Mouse (Mus musculus) midbrain, embryonic 13.5 days (tissue): ENCODE measurements around the gene Npff. TPM values are rescaled to one million over a fixed set of nuclear protein-coding genes. Genes with fewer than 3 reads are reported as not detected.

Experiments used
- ATAC-seq: fragments of 200-750 bp; cut with Nextera tagmentation; 2 replicates; pipeline ENCODE4 v1.8.0; 2017; ENCODE audit warnings: mild to moderate bottlenecking, moderate TSS enrichment, moderate library complexity
- H3K27ac ChIP-seq: fragments of 300-500 bp; sonication (generic); 2 replicates; pipeline ENCODE4 v1.5.1; 2015; ENCODE audit warnings: inconsistent platforms, mild to moderate bottlenecking, moderate library complexity
- H3K27me3 ChIP-seq: fragments of 300-500 bp; sonication (generic); 2 replicates; pipeline ENCODE4 v1.6.1; 2015; ENCODE audit warnings: mild to moderate bottlenecking, inconsistent platforms
- H3K36me3 ChIP-seq: fragments of 300-500 bp; sonication (generic); 2 replicates; pipeline ENCODE4 v1.6.1; 2015; ENCODE audit warnings: mild to moderate bottlenecking, inconsistent platforms
- H3K4me1 ChIP-seq: fragments of 300-500 bp; sonication (generic); replicated peaks from 2 replicates; pipeline ENCODE4 v1.6.1; 2015; ENCODE audit warnings: inconsistent platforms
- H3K4me2 ChIP-seq: fragments of 300-500 bp; sonication (generic); replicated peaks from 2 replicates; pipeline ENCODE4 v1.6.1; 2015; ENCODE audit warnings: moderate library complexity, mild to moderate bottlenecking, inconsistent platforms
- H3K4me3 ChIP-seq: fragments of 300-500 bp; sonication (generic); replicated peaks from 2 replicates; pipeline ENCODE4 v1.5.1; 2015; ENCODE audit warnings: mild to moderate bottlenecking, inconsistent platforms
- H3K9ac ChIP-seq: fragments of 300-500 bp; sonication (generic); replicated peaks from 2 replicates; pipeline ENCODE4 v1.6.1; 2015; ENCODE audit warnings: mild to moderate bottlenecking, inconsistent platforms
- H3K9me3 ChIP-seq: fragments of 300-500 bp; sonication (generic); 2 replicates; pipeline ENCODE4 v1.6.1; 2016; ENCODE audit warnings: mild to moderate bottlenecking, inconsistent platforms
- WGBS: fragments of 180-500 bp; shearing (Covaris S2); methylation state at CpG from one replicate; pipeline ENCODE4 v1.1.7; 2015; 5-methylcytosine and 5-hydroxymethylcytosine counted together
- polyA plus RNA-seq: library from polyadenylated mRNA; unstranded; fragments of >200 nt; fragmentation: Nextera tagmentation; extraction: Ambion mirVana; gene quantifications from 2 replicates; pipeline ENCODE4 v1.2.1, GENCODE M21; 2015

The Npff gene
- polyA plus RNA-seq, 1 experiment from 2014 or later = 5.0 TPM

GRCm38 (mm10) chr15:102501084-102501814, 23.5 kb downstream of the Npff start:
- H3K9me3 ChIP-seq = no peaks in the 10 kb centered on the region
- H3K4me1 ChIP-seq = no peaks in the 10 kb centered on the region
- no peak overlapping the region for H3K27ac ChIP-seq
- H3K36me3 ChIP-seq = peaks cover 94% of the 10 kb centered on the region
- WGBS = 92% methylated on average over 19 of the region's 19 CpGs
- H3K4me3 ChIP-seq = no peak overlapping the region
- peak; percentile 18; the same call in 1 of the 2 replicates for ATAC-seq
- H3K4me2 ChIP-seq = no peak overlapping the region
- no peak overlapping the region for H3K9ac ChIP-seq
- no peaks in the 10 kb centered on the region for H3K27me3 ChIP-seq

DNA sequence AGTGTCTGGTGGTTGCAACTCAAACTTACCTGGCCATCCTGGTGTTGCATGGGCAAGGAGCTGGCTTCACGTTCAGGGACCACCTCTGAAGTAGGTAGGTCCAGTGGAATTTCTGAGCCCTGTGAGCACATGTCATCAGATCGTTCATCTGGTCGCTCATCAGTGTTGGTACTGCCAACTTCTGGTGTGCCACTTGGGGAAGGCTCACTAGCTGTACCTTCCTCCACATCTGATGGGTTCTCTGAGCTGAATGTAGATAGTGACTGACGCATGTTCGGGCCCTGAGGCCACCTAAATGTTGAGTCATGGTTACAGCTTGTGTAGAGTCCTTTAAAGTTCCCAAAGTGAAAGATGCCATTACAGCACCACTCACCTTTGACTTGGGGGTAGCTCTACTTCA, 24.3 kb downstream of the Npff start:
- H3K27ac ChIP-seq = no peak overlapping the region
- H3K4me2 ChIP-seq = no peak overlapping the region
- no peak for ATAC-seq
- no peaks in the 10 kb centered on the region for H3K4me1 ChIP-seq
- no peak overlapping the region for H3K9ac ChIP-seq
- WGBS = 96% methylated on average over 5 of the region's 5 CpGs
- H3K36me3 ChIP-seq = peaks cover 94% of the 10 kb centered on the region
- no peak overlapping the region for H3K4me3 ChIP-seq
- H3K27me3 ChIP-seq = no peaks in the 10 kb centered on the region
- no peaks in the 10 kb centered on the region for H3K9me3 ChIP-seq

DNA sequence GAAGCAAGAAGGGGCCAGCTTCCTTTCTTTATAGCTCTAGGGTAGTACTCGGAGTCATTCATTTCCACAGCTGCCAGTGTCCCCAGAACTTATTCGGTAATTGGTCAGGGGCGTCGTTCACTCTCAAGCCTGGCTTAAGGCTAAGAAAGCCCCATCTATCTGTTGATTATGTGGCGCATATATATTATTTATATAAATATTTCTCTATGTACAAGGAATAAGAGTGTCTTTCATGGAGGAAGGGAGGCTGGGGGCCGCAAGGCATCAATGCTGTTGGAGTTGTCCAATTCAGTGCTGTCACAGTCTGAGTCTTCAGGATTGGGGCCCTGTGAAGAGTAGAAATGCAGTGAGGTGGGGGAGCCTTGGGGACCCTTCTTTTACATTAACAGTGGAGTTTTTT, 24.9 kb downstream of the Npff start:
- H3K9ac ChIP-seq = no peak overlapping the region
- no peak overlapping the region for H3K4me3 ChIP-seq
- H3K9me3 ChIP-seq = no peaks in the 10 kb centered on the region
- no peak for ATAC-seq
- no peak overlapping the region for H3K4me2 ChIP-seq
- no peaks in the 10 kb centered on the region for H3K4me1 ChIP-seq
- no peaks in the 10 kb centered on the region for H3K27me3 ChIP-seq
- H3K27ac ChIP-seq = no peak overlapping the region
- H3K36me3 ChIP-seq = peaks cover 94% of the 10 kb centered on the region
- 93% methylated on average over 6 of the region's 6 CpGs for WGBS

DNA sequence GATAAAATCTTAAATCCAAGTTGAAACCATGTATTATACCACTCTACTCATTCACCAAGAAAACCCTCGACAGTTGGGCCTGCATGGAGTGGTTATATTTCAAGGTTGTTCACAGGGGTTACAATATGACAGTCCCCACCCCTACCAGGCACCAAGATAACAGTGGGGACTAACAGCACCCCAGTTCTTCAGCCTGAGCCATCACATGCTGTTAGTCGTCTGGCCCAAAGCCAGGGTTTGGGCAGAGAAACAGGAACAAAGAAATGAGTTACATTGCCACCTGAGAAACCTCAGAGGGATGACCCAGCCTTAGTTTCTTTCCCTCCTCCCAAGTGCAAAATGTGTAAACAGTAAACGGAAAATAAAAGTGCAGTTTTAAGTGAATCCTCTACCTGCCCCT, 25.4 kb downstream of the Npff start:
- H3K36me3 ChIP-seq = peaks cover 93% of the 10 kb centered on the region
- no peak overlapping the region for H3K4me3 ChIP-seq
- no peak for ATAC-seq
- no peak overlapping the region for H3K4me2 ChIP-seq
- no peaks in the 10 kb centered on the region for H3K9me3 ChIP-seq
- no peak overlapping the region for H3K9ac ChIP-seq
- no peak overlapping the region for H3K27ac ChIP-seq
- H3K4me1 ChIP-seq = no peaks in the 10 kb centered on the region
- no peaks in the 10 kb centered on the region for H3K27me3 ChIP-seq
- WGBS = 83% methylated on average over 3 of the region's 3 CpGs

- no peak overlapping the region for H3K27ac ChIP-seq
- WGBS = 90% methylated on average over 3 of the region's 3 CpGs
- no peaks in the 10 kb centered on the region for H3K9me3 ChIP-seq
- no peak overlapping the region for H3K4me2 ChIP-seq
- no peak overlapping the region for H3K9ac ChIP-seq
- no peaks in the 10 kb centered on the region for H3K27me3 ChIP-seq
- no peaks in the 10 kb centered on the region for H3K4me1 ChIP-seq
- no peak for ATAC-seq
- H3K4me3 ChIP-seq = no peak overlapping the region
- peaks cover 93% of the 10 kb centered on the region for H3K36me3 ChIP-seq
Observed at GRCm38 (mm10) chr15:102498322-102498721, 26.4 kb downstream of the Npff start.

DNA sequence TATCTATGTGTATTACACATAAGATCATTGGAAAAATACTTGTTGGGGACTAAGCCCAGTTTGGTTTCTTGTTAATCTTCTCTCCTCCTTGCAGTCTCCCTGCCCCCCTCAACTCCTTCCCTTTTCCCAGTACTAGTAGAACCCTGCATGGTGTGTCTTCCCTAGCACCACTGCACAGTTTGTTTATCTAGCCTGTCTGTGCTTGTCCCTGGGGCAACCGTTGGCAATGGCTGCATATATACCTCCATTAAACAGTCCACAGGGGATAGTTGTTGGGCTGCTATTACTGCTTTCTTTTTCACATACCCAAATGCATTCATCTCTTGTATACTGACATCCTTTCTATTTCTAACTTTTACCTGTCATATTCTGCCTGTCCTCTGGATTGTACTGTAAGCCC, 37.1 kb downstream of the Npff start:
- ATAC-seq = no peak
- Histone ChIP-seq H3K9me3 (no peaks in the 10 kb centered on the region), H3K36me3 (peaks cover 76% of the 10 kb centered on the region), H3K4me3 (no peak overlapping the region), H3K4me1 (no peaks in the 10 kb centered on the region), H3K27ac (no peak overlapping the region), H3K27me3 (no peaks in the 10 kb centered on the region), H3K4me2 (no peak overlapping the region), H3K9ac (no peak overlapping the region)
- WGBS = 94% methylated on average over 1 of the region's 1 CpGs

- Histone ChIP-seq H3K4me1 (no peaks in the 10 kb centered on the region), H3K9ac (no peak overlapping the region), H3K27ac (no peak overlapping the region), H3K36me3 (peaks cover 81% of the 10 kb centered on the region), H3K27me3 (no peaks in the 10 kb centered on the region), H3K4me3 (no peak overlapping the region), H3K9me3 (no peaks in the 10 kb centered on the region), H3K4me2 (no peak overlapping the region)
- ATAC-seq = no peak
- WGBS = 94% methylated on average over 12 of the region's 12 CpGs
Observed at GRCm38 (mm10) chr15:102485853-102486252, 38.9 kb downstream of the Npff start.

GRCm38 (mm10) chr15:102483136-102483535, 41.6 kb downstream of the Npff start:
- H3K4me3 ChIP-seq = no peak overlapping the region
- no peaks in the 10 kb centered on the region for H3K4me1 ChIP-seq
- H3K9me3 ChIP-seq = no peaks in the 10 kb centered on the region
- peaks cover 79% of the 10 kb centered on the region for H3K36me3 ChIP-seq
- 87% methylated on average over 3 of the region's 3 CpGs for WGBS
- no peak overlapping the region for H3K9ac ChIP-seq
- no peak overlapping the region for H3K27ac ChIP-seq
- ATAC-seq = no peak
- H3K4me2 ChIP-seq = no peak overlapping the region
- H3K27me3 ChIP-seq = no peaks in the 10 kb centered on the region

DNA sequence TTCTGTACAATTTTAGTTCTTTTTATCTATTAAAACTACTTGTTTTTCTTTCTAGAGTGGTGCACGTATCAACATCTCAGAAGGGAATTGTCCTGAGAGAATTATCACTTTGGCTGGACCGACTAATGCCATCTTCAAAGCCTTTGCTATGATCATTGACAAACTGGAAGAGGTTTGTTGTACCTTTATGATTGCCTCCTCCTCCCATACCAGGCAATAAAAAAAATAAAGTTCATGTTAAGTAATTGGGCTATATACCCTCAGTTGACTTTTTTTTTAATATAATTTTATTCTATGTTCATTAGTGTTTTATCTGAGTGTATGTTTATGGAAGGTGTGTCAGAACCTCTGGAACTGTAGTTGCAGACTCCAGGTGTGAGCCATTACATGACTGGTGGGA, 50.2 kb downstream of the Npff start:
- WGBS = 91% methylated on average over 2 of the region's 2 CpGs
- no peak for ATAC-seq
- H3K4me2 ChIP-seq = no peak overlapping the region
- H3K4me3 ChIP-seq = no peak overlapping the region
- no peak overlapping the region for H3K9ac ChIP-seq
- H3K27ac ChIP-seq = no peak overlapping the region
- no peaks in the 10 kb centered on the region for H3K27me3 ChIP-seq
- H3K9me3 ChIP-seq = no peaks in the 10 kb centered on the region
- H3K4me1 ChIP-seq = peaks cover 21% of the 10 kb centered on the region
- peaks cover 53% of the 10 kb centered on the region for H3K36me3 ChIP-seq

Other genes starting within 250 kb of the Npff start
- gene Mfsd5, start 245.5 kb downstream of the Npff start, polyA plus RNA-seq = 50.8 and 53.4 TPM in 2 replicates
- gene Espl1, start 228.7 kb downstream of the Npff start, polyA plus RNA-seq = 11.0 and 13.3 TPM in 2 replicates
- 472 and 474 TPM in 2 replicates for gene Pfdn5, start 198.8 kb downstream of the Npff start, polyA plus RNA-seq
- 93.8 and 105 TPM in 2 replicates for gene Myg1, start 193.2 kb downstream of the Npff start, polyA plus RNA-seq
- 41.4 and 44.1 TPM in 2 replicates for gene Aaas, start 174.2 kb downstream of the Npff start, polyA plus RNA-seq
- 0.14 and 0.28 TPM in 2 replicates for gene Sp7, start 157.8 kb downstream of the Npff start, polyA plus RNA-seq
- 5.6 TPM in 2 replicates for gene Sp1, start 118.8 kb downstream of the Npff start, polyA plus RNA-seq
- 0.30 and 0.74 TPM in 2 replicates for gene Amhr2, start 79.6 kb downstream of the Npff start, polyA plus RNA-seq
- 113 and 119 TPM in 2 replicates for gene Prr13, start 65.9 kb downstream of the Npff start, polyA plus RNA-seq
- gene Pcbp2, start 54.4 kb downstream of the Npff start, polyA plus RNA-seq = 164 and 166 TPM in 2 replicates
- gene Gm10337, start 21.2 kb downstream of the Npff start, polyA plus RNA-seq = 4.5 and 16.7 TPM in 2 replicates
- gene Map3k12, start 7.9 kb downstream of the Npff start, polyA plus RNA-seq = 47.9 and 53.9 TPM in 2 replicates
- gene Tarbp2, start 6.8 kb downstream of the Npff start, polyA plus RNA-seq = 98.2 and 101 TPM in 2 replicates
- gene Gm28047, start 100.1 kb upstream of the Npff start, polyA plus RNA-seq = not detected in 2 replicates
- 15.9 and 22.1 TPM in 2 replicates for gene Atf7, start 100.5 kb upstream of the Npff start, polyA plus RNA-seq
- gene Atp5g2, start 147.4 kb upstream of the Npff start, polyA plus RNA-seq = 58.9 and 59.1 TPM in 2 replicates
- gene Calcoco1, start 197.2 kb upstream of the Npff start, polyA plus RNA-seq = 41.9 and 51.1 TPM in 2 replicates